Mouse (Mus musculus) spleen, adult 2 months (tissue): ENCODE data around the gene Sacm1l.

Source experiments
- CTCF ChIP-seq: fragments of 200-500 bp; IDR thresholded peaks from 2 replicates; pipeline ENCODE4 v1.5.1; 2011; ENCODE audit warnings: mild to moderate bottlenecking, inconsistent platforms; ENCODE audit not compliant: insufficient read depth, insufficient read length, insufficient replicate concordance; ENCODE audit errors: extremely low read depth
- POLR2A ChIP-seq: fragments of 200-500 bp; IDR thresholded peaks from 2 replicates; pipeline ENCODE4 v1.6.1; 2011; ENCODE audit warnings: low read depth, low read length, inconsistent platforms

GRCm38 (mm10) chr9:123526502-123526901 lies 3.1 kb upstream of the Sacm1l start:
- TF ChIP-seq POLR2A (no peak), CTCF (no peak)
